Mouse (Mus musculus) induced T-regulatory cell, adult 2 months (primary cell): ENCODE measurements around the gene Anxa7.

Experiments used
- DNase-seq: peaks from one replicate; pipeline ENCODE4 v3.0.0-alpha.2; 2012; ENCODE audit warnings: low read depth

The Anxa7 gene

DNA sequence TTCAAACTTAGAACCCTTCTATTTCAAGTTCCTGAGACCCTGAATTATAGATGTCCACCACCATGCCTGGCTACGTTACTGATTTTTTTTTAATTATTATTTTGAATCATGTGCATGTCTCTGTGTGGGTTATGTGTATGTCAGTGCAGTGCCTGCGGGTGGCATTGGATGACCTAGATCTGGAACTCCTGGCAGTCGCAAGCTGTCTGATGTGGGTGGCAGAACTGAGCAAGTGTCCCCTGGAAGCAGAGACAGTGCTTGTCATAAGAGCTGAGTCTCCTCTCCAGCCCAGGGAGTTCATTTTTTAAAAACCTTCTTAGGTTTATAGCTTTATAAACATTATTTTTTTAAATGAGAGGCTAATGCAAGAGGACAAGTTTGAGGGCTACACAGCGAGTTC is 47.5 kb downstream of the Anxa7 start:
- DNase-seq, result no peak

- DNase-seq, result no peak
These were observed 48.2 kb downstream of the Anxa7 start for GRCm38 (mm10) chr14:20431726-20432125.

DNA sequence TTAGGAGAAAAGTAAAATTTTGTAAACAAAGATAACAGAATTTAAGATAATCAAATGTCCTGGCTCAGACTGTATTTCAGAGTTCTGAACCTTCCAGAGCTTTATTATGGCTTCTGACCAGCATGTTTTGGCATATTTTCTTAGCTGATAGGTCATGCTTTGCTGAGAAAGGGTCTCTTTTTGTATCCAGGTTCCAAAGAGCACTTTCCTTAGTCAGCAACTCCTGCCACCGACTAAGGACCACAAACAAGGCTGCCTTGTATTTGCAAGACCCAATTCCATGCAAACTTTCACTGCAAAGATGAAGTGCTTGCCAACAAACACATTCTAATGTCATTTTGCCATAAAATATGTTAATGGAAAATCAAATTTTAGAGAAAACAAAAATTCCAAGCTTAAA is 50.1 kb downstream of the Anxa7 start:
- no peak for DNase-seq

GRCm38 (mm10) chr14:20428593-20428992 is 51.3 kb downstream of the Anxa7 start:
- DNase-seq, result peak; percentile 11

- no peak for DNase-seq
These were observed 56.9 kb downstream of the Anxa7 start for GRCm38 (mm10) chr14:20423046-20423445.

DNA sequence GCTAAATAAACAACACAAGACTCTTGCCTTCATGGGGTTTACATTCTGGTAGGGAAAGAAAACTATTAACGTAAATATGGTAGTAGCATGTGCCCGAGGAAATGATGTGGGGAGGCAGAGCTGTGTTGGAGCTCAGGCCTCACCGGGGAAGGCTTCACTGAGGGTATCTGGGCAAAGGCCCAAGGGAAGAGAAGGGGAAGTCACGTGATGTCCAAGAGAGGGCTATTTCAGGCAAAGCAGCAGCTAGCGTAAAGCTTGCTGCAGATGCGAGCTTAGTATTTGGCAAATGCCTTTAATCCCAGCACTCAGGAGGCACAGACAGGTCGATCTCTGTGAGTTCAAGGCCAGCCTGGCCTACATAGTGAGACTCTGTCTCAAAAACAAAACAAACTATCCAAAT is 57.7 kb downstream of the Anxa7 start:
- DNase-seq, result no peak
